Mouse (Mus musculus) lung, adult 18-20 months (tissue): ENCODE measurements around the gene Slc35d3.
A peak's percentile ranks its signal among the peaks of the same experiment; 100 is the strongest.

Experiments used
- DNase-seq, 2 experiments: peaks; one replicate each; pipeline ENCODE4 v3.0.0; 2022; ENCODE audit warnings: mixed read lengths in 2 of 2

Gene Slc35d3

GRCm38 (mm10) chr10:19850998-19851691, at the start of gene Slc35d3:
Gene Slc35d3, minus strand, starts transcription at chr10:19851459.
- DNase-seq, result peak; percentile 4 to 6

- no peak for DNase-seq
These were observed 48.9 kb upstream of the Slc35d3 start for GRCm38 (mm10) chr10:19900191-19900590.

- peak; percentile 10 to 29 for DNase-seq
These were observed 42.7 kb upstream of the Slc35d3 start for GRCm38 (mm10) chr10:19893976-19894375.

GRCm38 (mm10) chr10:19893146-19893545, 41.9 kb upstream of the Slc35d3 start:
- DNase-seq, result peak in 1 of 2 experiments; percentile 26

- DNase-seq, result no peak
These were observed 40.4 kb upstream of the Slc35d3 start for GRCm38 (mm10) chr10:19891686-19892085.

GRCm38 (mm10) chr10:19889908-19890307, 38.6 kb upstream of the Slc35d3 start:
- DNase-seq, result no peak

GRCm38 (mm10) chr10:19886249-19886648, 35.0 kb upstream of the Slc35d3 start:
- DNase-seq, result no peak

- no peak for DNase-seq
These were observed 33.1 kb upstream of the Slc35d3 start for GRCm38 (mm10) chr10:19884409-19884808.

- no peak for DNase-seq
These were observed 29.2 kb upstream of the Slc35d3 start for GRCm38 (mm10) chr10:19880437-19880836.

- no peak for DNase-seq
These were observed 27.9 kb upstream of the Slc35d3 start for GRCm38 (mm10) chr10:19879161-19879560.

GRCm38 (mm10) chr10:19877679-19878078, 26.4 kb upstream of the Slc35d3 start:
- DNase-seq, result no peak

- no peak for DNase-seq
These were observed 26.0 kb upstream of the Slc35d3 start for GRCm38 (mm10) chr10:19877257-19877656.

- DNase-seq, result no peak
These were observed 25.4 kb upstream of the Slc35d3 start for GRCm38 (mm10) chr10:19876669-19877068.

GRCm38 (mm10) chr10:19875346-19875745, 24.1 kb upstream of the Slc35d3 start:
- DNase-seq, result no peak

- DNase-seq, result no peak
These were observed 4.5 kb upstream of the Slc35d3 start for GRCm38 (mm10) chr10:19855597-19856306.

GRCm38 (mm10) chr10:19853609-19854008, 2.4 kb upstream of the Slc35d3 start:
- no peak for DNase-seq

GRCm38 (mm10) chr10:19852776-19853175, 1.5 kb upstream of the Slc35d3 start:
- no peak for DNase-seq

GRCm38 (mm10) chr10:19850544-19850997, 688 bp downstream of the Slc35d3 start:
- DNase-seq, result peak in 1 of 2 experiments; percentile 5

- DNase-seq, result no peak
These were observed 1.4 kb downstream of the Slc35d3 start for GRCm38 (mm10) chr10:19849771-19850365.

- DNase-seq, result no peak
These were observed 2.1 kb downstream of the Slc35d3 start for GRCm38 (mm10) chr10:19848928-19849770.

- DNase-seq, result no peak
These were observed 11.4 kb downstream of the Slc35d3 start for GRCm38 (mm10) chr10:19839836-19840235.

GRCm38 (mm10) chr10:19835887-19836710, 15.2 kb downstream of the Slc35d3 start:
- no peak for DNase-seq
